Mouse (Mus musculus) liver, embryonic 12.5 days (tissue): ENCODE results near the gene Col23a1. TPM values are rescaled to one million over a fixed set of nuclear protein-coding genes. Genes with fewer than 3 reads are reported as not detected.

Experiments used
- ATAC-seq: fragments of 200-750 bp; cut with Nextera tagmentation; 2 replicates; pipeline ENCODE4 v1.8.0; 2017; ENCODE audit warnings: moderate number of reproducible peaks, mild to moderate bottlenecking, moderate library complexity
- H3K27ac ChIP-seq: fragments of 300-500 bp; sonication (generic); 2 replicates; pipeline ENCODE4 v1.5.1; 2016; ENCODE audit warnings: mild to moderate bottlenecking
- H3K27me3 ChIP-seq: fragments of 300-500 bp; sonication (generic); replicated peaks from 2 replicates; pipeline ENCODE4 v1.6.1; 2016; ENCODE audit warnings: mild to moderate bottlenecking, moderate library complexity
- H3K36me3 ChIP-seq: fragments of 300-500 bp; sonication (generic); 2 replicates; pipeline ENCODE4 v1.6.1; 2016; ENCODE audit warnings: mild to moderate bottlenecking, moderate library complexity
- H3K4me1 ChIP-seq: fragments of 300-500 bp; sonication (generic); 2 replicates; pipeline ENCODE4 v1.6.1; 2016
- H3K4me2 ChIP-seq: fragments of 300-500 bp; sonication (generic); 2 replicates; pipeline ENCODE4 v1.6.1; 2016; ENCODE audit warnings: mild to moderate bottlenecking, moderate library complexity
- H3K4me3 ChIP-seq: fragments of 300-500 bp; sonication (generic); 2 replicates; pipeline ENCODE4 v1.5.1; 2016; ENCODE audit warnings: mild to moderate bottlenecking, moderate library complexity
- H3K9ac ChIP-seq: fragments of 300-500 bp; sonication (generic); 2 replicates; pipeline ENCODE4 v1.6.1; 2016; ENCODE audit warnings: mild to moderate bottlenecking, moderate library complexity
- H3K9me3 ChIP-seq: fragments of 300-500 bp; sonication (generic); replicated peaks from 2 replicates; pipeline ENCODE4 v1.6.1; 2016; ENCODE audit warnings: mild to moderate bottlenecking, moderate library complexity
- WGBS: fragments of 180-500 bp; shearing (Covaris S2); methylation state at CpG from one replicate; pipeline ENCODE4 v1.1.7; 2016; ENCODE audit not compliant: insufficient replicate concordance; 5-methylcytosine and 5-hydroxymethylcytosine counted together
- polyA plus RNA-seq: library from polyadenylated mRNA; unstranded; fragments of >200 nt; fragmentation: Nextera tagmentation; extraction: Ambion mirVana; gene quantifications from 2 replicates; pipeline ENCODE4 v1.2.1, GENCODE M21; 2016

Col23a1 gene
- polyA plus RNA-seq, 1 experiment from 2014 or later = 0.79 TPM

DNA sequence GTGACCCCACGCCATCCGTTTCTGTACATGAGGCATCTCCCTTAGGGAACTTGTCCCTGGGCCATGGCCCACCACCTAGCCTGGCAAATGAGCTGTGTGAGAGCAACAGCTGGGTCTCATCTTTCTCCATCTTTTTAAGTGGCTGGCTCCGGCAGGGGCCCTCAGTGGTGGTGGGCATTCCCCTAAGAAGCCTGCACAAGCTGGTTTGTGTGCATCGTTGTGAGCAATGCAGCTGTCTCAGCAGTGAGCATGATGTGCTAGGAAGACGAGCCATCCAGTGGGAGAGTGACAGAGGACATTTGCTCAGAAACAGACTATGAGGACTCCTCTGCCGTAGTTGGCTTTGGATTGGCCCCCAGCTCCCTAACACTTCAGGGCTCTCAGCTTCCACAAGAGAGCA lies 179.0 kb downstream of the Col23a1 start:
- 68% methylated on average over 6 of the region's 6 CpGs for WGBS
- no peak overlapping the region for H3K4me3 ChIP-seq
- no peak overlapping the region for H3K4me2 ChIP-seq
- no peaks in the 10 kb centered on the region for H3K9me3 ChIP-seq
- peaks cover 9% of the 10 kb centered on the region; the same call in 1 of the 2 replicates for H3K27me3 ChIP-seq
- H3K36me3 ChIP-seq = no peaks in the 10 kb centered on the region
- ATAC-seq = no peak
- no peak overlapping the region for H3K27ac ChIP-seq
- no peak overlapping the region for H3K9ac ChIP-seq
- peaks cover 10% of the 10 kb centered on the region; the same call in 1 of the 2 replicates for H3K4me1 ChIP-seq

DNA sequence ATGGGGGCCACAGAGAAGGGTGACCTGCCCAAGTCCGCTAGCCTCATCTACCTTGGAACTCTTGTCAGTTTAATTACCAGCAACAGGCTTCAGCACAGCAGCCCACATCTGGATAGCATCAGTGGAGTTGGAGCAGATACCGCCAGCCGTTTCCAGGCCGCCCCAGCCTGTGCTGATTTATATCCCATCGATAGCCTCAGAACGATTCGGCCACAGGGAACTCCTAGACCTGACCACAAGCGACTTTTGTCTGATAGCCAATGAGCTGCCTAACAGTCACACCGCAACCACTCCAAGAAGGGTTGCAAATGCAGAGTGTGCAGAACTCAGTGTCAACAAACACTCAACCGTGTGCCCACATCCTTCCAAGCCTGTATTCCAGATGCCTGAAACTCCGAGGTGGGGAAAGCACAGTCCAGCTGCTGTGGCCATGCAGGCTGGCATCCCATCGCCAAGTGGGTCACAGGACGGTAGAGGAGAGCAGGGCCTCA lies 179.7 kb downstream of the Col23a1 start:
- Histone ChIP-seq H3K4me1 (peaks cover 10% of the 10 kb centered on the region; the same call in 1 of the 2 replicates), H3K9ac (no peak overlapping the region), H3K27ac (no peak overlapping the region), H3K4me3 (no peak overlapping the region), H3K36me3 (no peaks in the 10 kb centered on the region), H3K4me2 (no peak overlapping the region), H3K9me3 (no peaks in the 10 kb centered on the region), H3K27me3 (peaks cover 9% of the 10 kb centered on the region; the same call in 1 of the 2 replicates)
- ATAC-seq = no peak
- WGBS = 53% methylated on average over 13 of the region's 13 CpGs

DNA sequence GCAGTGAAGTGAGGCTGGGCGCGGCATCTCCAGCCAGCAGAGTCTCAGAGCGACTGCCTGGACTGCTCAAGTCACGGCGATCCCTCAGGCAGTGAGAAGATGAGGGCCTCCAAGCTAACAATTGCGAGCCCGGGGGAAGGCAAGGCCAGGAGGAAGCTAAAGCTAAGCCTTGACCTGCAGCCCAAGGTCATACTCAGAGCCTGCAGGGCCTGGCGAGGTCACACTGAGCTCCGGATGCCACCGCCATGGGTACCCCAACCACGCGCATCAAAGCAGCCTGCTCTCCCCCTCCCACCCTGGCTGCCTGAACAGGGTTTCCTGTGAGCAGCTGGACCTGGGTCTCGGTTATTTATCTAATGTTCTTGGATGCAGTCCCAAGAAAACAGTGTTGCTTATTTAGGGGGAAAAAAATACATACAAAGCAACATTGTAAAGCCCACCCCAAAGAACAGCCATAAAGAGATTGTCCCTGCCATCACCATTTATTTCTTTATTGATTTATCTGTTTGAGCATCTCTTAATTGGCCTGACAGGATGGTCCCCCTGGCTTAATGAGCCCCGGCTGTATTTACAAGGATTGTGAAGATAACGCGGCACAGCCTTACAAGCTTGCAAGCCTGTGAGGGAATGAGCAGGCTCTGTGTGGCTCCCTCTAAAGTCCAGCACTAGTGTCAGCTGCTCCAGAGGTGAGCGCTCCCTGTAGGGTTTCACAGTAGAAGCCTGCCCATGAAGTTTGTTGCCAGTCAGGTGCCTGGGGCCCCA lies 180.8 kb downstream of the Col23a1 start:
- no peak overlapping the region for H3K9ac ChIP-seq
- H3K27me3 ChIP-seq = peaks cover 9% of the 10 kb centered on the region; the same call in 1 of the 2 replicates
- no peaks in the 10 kb centered on the region for H3K9me3 ChIP-seq
- peaks cover 10% of the 10 kb centered on the region; the same call in 1 of the 2 replicates for H3K4me1 ChIP-seq
- no peaks in the 10 kb centered on the region for H3K36me3 ChIP-seq
- H3K4me3 ChIP-seq = no peak overlapping the region
- no peak overlapping the region for H3K4me2 ChIP-seq
- no peak for ATAC-seq
- no peak overlapping the region for H3K27ac ChIP-seq
- WGBS = 54% methylated on average over 17 of the region's 17 CpGs

DNA sequence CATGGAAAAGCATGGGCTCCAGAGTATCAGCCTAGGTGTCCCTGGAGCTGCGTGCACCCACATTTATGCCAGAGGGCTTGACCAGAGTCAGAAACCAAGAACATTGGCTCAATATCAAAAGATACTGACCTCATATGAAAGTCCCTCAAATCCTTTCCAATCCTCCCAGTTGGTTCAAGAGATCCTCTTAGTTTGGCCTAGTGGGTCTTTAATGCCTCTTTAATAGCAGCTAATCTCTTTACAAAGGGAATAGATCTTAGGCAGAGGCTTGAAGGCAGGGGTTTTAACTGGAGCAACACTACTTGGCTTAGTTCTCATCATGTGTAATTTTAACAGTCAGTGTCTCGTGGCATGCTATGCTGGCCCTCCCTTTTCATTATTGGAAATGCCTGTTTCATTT lies 184.0 kb downstream of the Col23a1 start:
- Histone ChIP-seq H3K27ac (no peak overlapping the region), H3K9me3 (no peaks in the 10 kb centered on the region)
- 72% methylated on average over 2 of the region's 2 CpGs for WGBS

DNA sequence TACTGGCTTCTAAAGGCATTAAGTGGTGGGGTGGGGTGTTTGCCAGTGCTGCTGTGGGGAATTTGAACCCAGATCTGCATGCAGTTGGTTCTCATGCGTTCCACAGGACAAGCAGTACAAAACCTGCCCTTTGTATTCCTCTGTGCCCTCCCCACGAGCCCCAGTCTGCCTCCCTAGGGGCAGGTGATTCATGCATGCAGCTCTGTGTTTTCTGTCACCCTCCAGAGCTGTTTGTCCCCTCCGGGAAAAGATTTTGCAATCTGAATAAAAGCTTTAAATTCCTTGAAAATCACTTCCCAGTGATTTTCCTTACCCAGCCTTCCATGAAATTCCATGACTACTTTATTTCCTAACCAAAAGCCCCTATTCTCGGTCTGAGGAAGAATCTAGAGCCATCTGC lies 186.8 kb downstream of the Col23a1 start:
- H3K36me3 ChIP-seq = no peaks in the 10 kb centered on the region
- H3K27me3 ChIP-seq = no peaks in the 10 kb centered on the region; the same call in 1 of the 2 replicates
- no peak overlapping the region for H3K4me2 ChIP-seq
- 59% methylated on average over 4 of the region's 4 CpGs for WGBS
- H3K4me3 ChIP-seq = no peak overlapping the region
- ATAC-seq = no peak
- no peak overlapping the region for H3K27ac ChIP-seq
- no peak overlapping the region for H3K9ac ChIP-seq
- no peaks in the 10 kb centered on the region for H3K4me1 ChIP-seq
- no peaks in the 10 kb centered on the region for H3K9me3 ChIP-seq

More for the DNA sequence above, 184.0 kb downstream of the Col23a1 start:
- Histone ChIP-seq H3K4me3 (no peak overlapping the region), H3K4me1 (peaks cover 10% of the 10 kb centered on the region; the same call in 1 of the 2 replicates), H3K4me2 (no peak overlapping the region), H3K27me3 (peaks cover 9% of the 10 kb centered on the region; the same call in 1 of the 2 replicates), H3K36me3 (no peaks in the 10 kb centered on the region), H3K9ac (no peak overlapping the region)
- ATAC-seq = no peak

DNA sequence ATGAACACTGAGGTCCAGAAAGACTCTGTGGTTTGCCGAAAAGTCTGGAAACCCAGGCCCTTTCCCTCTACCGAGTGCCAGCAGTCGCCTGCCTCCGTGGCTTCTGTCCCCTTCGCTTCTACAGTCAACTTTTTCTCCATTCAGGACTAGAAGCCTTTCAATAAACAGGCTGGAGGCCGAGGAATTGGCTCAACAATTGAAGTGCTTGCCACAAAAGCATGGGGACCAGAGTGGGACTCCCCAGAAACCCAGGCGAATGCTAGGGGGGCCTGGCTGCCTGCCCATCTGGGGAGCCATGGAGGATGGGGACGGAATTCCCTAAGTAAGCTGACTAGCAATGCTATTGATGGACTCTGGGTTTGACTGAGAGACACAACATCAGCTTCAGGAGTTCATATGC lies 187.9 kb downstream of the Col23a1 start:
- no peaks in the 10 kb centered on the region for H3K4me1 ChIP-seq
- no peaks in the 10 kb centered on the region for H3K36me3 ChIP-seq
- H3K27ac ChIP-seq = no peak overlapping the region
- ATAC-seq = no peak
- no peak overlapping the region for H3K4me2 ChIP-seq
- no peaks in the 10 kb centered on the region; the same call in 1 of the 2 replicates for H3K27me3 ChIP-seq
- H3K4me3 ChIP-seq = no peak overlapping the region
- WGBS = 64% methylated on average over 8 of the region's 8 CpGs
- no peak overlapping the region for H3K9ac ChIP-seq
- H3K9me3 ChIP-seq = no peaks in the 10 kb centered on the region

DNA sequence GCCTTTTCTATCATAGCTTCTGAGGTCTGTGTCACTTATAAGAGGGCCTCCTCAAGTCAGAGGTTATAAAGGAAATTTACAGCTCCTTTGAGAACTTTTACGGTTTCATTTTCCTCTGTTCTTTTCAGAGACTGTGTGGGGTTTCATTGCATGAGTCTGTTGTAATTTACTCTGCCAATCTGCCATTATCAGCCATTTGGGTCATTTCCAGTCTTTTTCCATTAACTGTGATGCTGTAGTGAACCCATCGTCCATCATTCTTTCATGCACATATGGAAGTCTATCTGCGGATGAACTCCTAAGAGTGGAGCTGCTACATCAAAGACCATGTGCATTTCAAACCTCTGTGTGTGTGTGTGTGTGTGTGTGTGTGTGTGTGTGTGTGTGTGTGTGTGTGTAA lies 192.5 kb downstream of the Col23a1 start:
- Histone ChIP-seq H3K9me3 (no peaks in the 10 kb centered on the region), H3K4me2 (no peak overlapping the region), H3K4me3 (no peak overlapping the region), H3K27ac (no peak overlapping the region), H3K9ac (no peak overlapping the region), H3K4me1 (peaks cover 15% of the 10 kb centered on the region; the same call in 1 of the 2 replicates), H3K36me3 (no peaks in the 10 kb centered on the region), H3K27me3 (no peaks in the 10 kb centered on the region; the same call in 1 of the 2 replicates)
- no peak for ATAC-seq
- WGBS = 71% methylated on average over 3 of the region's 3 CpGs

DNA sequence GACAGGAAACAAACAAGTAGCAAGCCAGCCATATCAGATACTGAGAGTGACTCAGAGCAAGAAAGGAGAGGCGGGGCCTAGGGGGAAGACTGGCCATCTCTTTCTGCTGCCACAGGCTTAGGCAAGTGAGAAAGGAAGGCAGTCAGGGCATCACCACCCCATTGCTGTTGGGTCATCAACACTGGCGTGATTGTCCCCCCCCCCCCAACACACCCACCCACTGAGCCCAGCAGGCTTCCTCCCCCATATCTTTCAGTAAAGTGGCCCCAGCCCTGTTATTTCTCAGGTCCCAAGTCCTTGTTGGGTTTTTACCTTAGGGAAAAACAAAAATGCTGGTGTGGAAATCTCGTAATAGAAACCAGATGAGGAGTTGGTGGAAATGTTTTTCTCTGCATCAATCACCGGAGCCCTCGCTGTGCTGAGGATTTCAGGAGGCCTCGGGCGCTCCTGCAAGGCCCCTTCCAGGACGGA lies 195.4 kb downstream of the Col23a1 start:
- H3K4me2 ChIP-seq = no peak overlapping the region
- H3K27me3 ChIP-seq = no peaks in the 10 kb centered on the region; the same call in 1 of the 2 replicates
- no peaks in the 10 kb centered on the region for H3K36me3 ChIP-seq
- H3K4me1 ChIP-seq = peaks cover 15% of the 10 kb centered on the region; the same call in 1 of the 2 replicates
- H3K9me3 ChIP-seq = no peaks in the 10 kb centered on the region
- WGBS = 57% methylated on average over 8 of the region's 8 CpGs
- no peak overlapping the region for H3K4me3 ChIP-seq
- no peak overlapping the region for H3K27ac ChIP-seq
- no peak overlapping the region for H3K9ac ChIP-seq
- ATAC-seq = no peak

DNA sequence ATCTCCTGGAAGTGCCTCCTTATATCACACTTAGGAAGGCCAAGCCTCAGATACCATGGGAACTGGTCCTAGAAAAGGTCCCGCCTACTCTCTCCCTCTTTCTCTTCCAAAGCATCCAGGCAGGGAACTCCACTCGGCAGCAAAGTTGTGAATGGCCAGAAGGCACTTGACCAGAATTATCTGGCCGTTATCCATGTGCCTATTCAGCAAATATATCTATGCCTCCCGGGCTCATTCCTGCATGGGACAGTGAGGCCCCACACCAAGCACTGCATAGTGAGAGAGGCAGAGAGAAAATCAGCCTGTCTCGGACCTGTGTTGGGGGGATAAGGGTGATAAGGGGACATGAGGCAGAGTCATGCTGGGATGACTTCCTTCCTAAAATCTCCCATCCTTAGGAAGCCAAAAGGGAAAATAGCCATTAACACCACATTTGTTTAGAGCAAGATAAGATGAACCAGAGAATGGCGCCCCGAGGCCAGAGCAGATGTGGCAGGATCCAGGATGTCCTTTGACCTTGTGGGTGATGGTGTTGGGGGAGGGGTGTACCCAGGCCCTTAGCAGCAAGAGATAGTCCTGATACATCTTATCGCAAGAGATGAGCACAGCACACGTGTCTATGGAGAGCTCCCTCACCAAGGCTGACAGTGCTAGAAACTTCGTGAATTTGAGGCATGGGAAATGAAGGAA lies 196.2 kb downstream of the Col23a1 start:
- no peak for ATAC-seq

DNA sequence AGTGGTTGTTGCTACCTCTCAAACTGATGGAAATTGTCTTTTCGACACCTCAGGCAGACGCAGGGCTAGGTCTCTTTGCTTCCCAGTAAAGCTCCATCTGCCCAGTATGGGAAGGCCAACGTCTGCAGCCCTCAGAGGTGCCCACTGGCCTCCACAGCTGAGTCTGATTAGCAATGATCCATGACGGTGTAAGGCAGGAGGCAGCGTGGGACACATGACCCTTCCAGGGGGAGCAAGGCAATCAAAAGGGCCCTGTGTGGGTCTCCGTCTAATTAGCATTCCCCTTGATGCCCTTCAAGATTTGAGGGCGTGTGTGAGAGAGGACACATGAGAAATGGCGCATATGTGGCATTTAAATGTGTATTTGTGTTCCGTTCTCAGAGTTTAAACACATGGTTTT lies 199.1 kb downstream of the Col23a1 start:
- H3K36me3 ChIP-seq = no peaks in the 10 kb centered on the region
- ATAC-seq = no peak
- 66% methylated on average over 9 of the region's 9 CpGs for WGBS
- no peak overlapping the region for H3K4me3 ChIP-seq
- no peak overlapping the region for H3K27ac ChIP-seq
- no peak overlapping the region for H3K9ac ChIP-seq
- peaks cover 21% of the 10 kb centered on the region for H3K4me1 ChIP-seq
- H3K27me3 ChIP-seq = no peaks in the 10 kb centered on the region
- no peak overlapping the region for H3K4me2 ChIP-seq
- H3K9me3 ChIP-seq = no peaks in the 10 kb centered on the region

More for the DNA sequence above, 196.2 kb downstream of the Col23a1 start:
- H3K9ac ChIP-seq = no peak overlapping the region
- H3K9me3 ChIP-seq = no peaks in the 10 kb centered on the region
- no peak overlapping the region for H3K4me2 ChIP-seq
- H3K36me3 ChIP-seq = no peaks in the 10 kb centered on the region
- peaks cover 15% of the 10 kb centered on the region; the same call in 1 of the 2 replicates for H3K4me1 ChIP-seq
- H3K27me3 ChIP-seq = no peaks in the 10 kb centered on the region; the same call in 1 of the 2 replicates
- H3K4me3 ChIP-seq = no peak overlapping the region
- H3K27ac ChIP-seq = no peak overlapping the region
- 28% methylated on average over 10 of the region's 10 CpGs for WGBS

DNA sequence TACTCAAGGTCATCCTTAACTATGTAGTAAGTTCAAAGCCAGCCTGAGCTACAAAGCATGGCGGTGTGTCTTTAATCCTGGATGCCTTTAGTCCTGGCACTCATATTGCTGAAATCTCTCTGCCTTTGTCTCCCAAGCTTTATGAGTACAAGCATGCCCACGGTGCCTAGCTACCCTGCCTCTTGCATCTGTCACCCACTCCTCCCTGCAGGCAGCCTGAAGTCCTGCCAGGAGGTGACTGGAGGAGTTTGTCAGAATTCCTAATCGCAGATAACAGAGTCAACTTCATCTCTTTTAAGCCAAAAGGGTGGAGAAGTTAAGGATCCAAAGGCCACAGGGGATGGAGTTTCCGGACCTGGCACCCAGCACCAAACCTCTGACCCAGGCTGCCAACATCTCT lies 203.7 kb downstream of the Col23a1 start:
- no peaks in the 10 kb centered on the region for H3K36me3 ChIP-seq
- 0 out of 2 replicates have a peak overlapping the region, but pooled peaks have one; percentile 10 for H3K4me2 ChIP-seq

DNA sequence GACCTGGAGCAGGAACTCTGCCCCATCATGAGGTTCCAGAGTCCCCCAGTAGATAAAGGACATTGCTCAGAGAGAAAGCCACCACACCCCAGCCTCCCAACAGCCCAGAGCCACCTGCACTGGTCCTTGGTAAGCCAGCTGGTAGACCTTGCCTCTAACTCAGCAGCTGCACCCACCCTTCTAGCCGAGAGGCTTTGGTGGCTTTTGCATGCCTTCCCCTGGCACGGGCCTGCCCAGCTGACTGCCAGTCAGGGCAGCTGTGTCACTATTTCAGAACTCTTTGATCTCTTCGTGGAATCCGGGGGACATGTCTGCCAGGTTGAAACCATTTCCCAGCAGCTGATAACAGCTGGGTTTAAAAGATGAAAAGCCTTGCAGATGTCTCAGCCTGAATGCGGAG lies 204.5 kb downstream of the Col23a1 start:
- H3K4me3 ChIP-seq = no peak overlapping the region
- peak overlapping the region; percentile 10; the same call in 1 of the 2 replicates for H3K4me2 ChIP-seq
- no peaks in the 10 kb centered on the region for H3K9me3 ChIP-seq
- no peak overlapping the region for H3K27ac ChIP-seq
- H3K9ac ChIP-seq = no peak overlapping the region
- peaks cover 16% of the 10 kb centered on the region; the same call in 1 of the 2 replicates for H3K4me1 ChIP-seq
- ATAC-seq = peak; percentile 58; the same call in 1 of the 2 replicates
- WGBS = 57% methylated on average over 5 of the region's 5 CpGs
- H3K27me3 ChIP-seq = no peaks in the 10 kb centered on the region
- H3K36me3 ChIP-seq = no peaks in the 10 kb centered on the region

More for the DNA sequence above, 203.7 kb downstream of the Col23a1 start:
- H3K4me3 ChIP-seq = no peak overlapping the region
- H3K9ac ChIP-seq = no peak overlapping the region
- no peak for ATAC-seq
- H3K27ac ChIP-seq = no peak overlapping the region
- H3K27me3 ChIP-seq = no peaks in the 10 kb centered on the region
- peaks cover 16% of the 10 kb centered on the region; the same call in 1 of the 2 replicates for H3K4me1 ChIP-seq
- no peaks in the 10 kb centered on the region for H3K9me3 ChIP-seq
- WGBS = 50% methylated on average over 4 of the region's 4 CpGs
